Mouse (Mus musculus) ovary, postnatal 14 days (tissue): Measurements from ENCODE around the gene Flvcr2.
"Not testable (repeated sequence)": the region's sequence is repeated elsewhere in the genome, so short reads cannot be mapped to it uniquely, and the experiment has no call there.

Experiments used
- DNase-seq: peaks from one replicate; pipeline ENCODE4 v3.0.0; 2022; ENCODE audit warnings: low spot score

Gene Flvcr2

GRCm38 (mm10) chr12:85745827-85746695, at the start of gene Flvcr2:
Gene Flvcr2 (plus strand): TSS chr12:85746539.
- DNase-seq: peak; percentile 62

DNA sequence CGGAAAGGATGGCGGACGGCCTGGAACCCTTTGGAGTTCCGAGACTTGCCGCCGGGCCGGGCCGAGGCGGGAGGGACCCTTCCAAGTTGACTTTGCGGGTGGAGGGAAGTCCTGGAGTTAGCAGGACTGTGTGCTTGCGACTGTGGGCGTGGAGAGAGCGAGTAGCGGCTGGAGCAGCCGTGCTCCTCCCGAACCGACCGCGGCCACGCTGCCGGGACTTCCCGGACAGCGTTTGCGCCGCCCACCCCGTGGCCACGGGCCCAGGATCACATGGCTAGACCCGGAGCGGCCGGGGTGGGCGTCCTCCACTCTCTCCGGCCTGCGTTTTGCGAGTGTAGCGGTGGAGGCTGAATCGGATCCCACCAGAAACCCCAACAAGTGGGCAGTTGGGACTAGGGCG, 48.2 kb upstream of the Flvcr2 start:
- DNase-seq: not testable (repeated sequence)

GRCm38 (mm10) chr12:85700191-85700841, 46.0 kb upstream of the Flvcr2 start:
- DNase-seq: no peak

- DNase-seq: no peak
Observed at GRCm38 (mm10) chr12:85700842-85701223, 45.5 kb upstream of the Flvcr2 start.

GRCm38 (mm10) chr12:85702166-85703055, 43.9 kb upstream of the Flvcr2 start:
- DNase-seq: no peak

GRCm38 (mm10) chr12:85703507-85703906, 42.8 kb upstream of the Flvcr2 start:
- DNase-seq: no peak

DNA sequence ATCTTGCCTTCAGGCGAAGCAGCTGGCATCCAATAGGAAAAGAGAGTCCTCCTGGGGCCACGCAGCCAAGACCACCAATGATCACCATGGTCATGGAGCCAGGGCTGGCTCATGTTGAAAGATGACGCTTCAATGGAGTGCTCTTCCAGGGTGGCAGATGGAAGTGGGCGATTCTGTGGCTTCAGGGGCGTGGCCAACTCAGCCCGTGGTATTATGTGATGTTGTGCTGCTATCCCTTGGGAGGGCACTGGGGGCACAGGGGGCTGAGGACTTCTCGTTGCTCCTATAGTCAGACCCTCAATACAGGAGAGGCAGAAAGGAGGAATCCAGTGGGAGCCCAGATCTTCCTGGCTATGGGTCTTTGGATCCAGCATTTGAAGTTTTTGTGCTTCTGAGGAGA, 41.8 kb upstream of the Flvcr2 start:
- no peak for DNase-seq

- peak; percentile 73 for DNase-seq
Observed at GRCm38 (mm10) chr12:85705002-85705830, 41.1 kb upstream of the Flvcr2 start.

- no peak for DNase-seq
Observed at GRCm38 (mm10) chr12:85705831-85706530, 40.4 kb upstream of the Flvcr2 start.

GRCm38 (mm10) chr12:85706906-85707305, 39.4 kb upstream of the Flvcr2 start:
- no peak for DNase-seq

GRCm38 (mm10) chr12:85707391-85707790, 38.9 kb upstream of the Flvcr2 start:
- no peak for DNase-seq

- DNase-seq: no peak
Observed at GRCm38 (mm10) chr12:85708556-85708955, 37.8 kb upstream of the Flvcr2 start.

DNA sequence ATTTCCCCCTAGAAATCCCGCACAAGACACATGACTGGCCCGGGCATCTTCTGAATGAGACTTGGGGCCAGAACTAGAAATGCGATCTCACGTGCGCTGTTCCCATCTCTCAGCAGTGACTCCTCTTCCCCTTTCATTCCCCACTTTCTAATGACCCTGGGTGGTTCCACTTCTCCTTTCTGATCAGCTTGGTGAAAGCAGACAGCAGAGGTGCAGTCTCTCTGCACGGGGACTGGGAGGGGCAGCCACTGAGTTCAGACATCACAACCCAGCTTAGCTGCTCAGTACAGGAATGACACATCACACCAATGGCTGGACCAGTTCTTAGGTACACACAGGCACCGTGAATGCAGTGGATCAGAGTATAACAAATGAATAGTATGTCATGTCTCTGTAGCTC, 35.6 kb upstream of the Flvcr2 start:
- no peak for DNase-seq

DNA sequence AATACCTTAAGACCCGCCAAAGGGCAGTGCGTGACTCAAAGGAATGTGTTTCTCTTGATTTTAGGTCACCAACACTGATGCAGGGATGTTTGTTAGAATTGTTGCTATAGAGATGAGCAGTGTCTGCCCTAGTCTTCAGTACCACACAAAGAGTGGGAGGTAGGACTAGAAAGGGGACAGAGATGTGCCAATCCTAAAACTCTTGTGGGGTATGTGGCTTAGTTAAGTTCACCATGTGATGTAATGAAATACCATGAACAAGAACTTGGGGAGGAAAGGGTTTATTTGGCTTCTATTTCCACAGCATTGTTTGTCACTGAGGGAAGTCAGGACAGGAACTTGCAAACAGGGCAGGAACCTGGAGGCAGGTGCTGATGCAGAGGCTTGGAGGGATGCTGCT, 33.8 kb upstream of the Flvcr2 start:
- DNase-seq: no peak

DNA sequence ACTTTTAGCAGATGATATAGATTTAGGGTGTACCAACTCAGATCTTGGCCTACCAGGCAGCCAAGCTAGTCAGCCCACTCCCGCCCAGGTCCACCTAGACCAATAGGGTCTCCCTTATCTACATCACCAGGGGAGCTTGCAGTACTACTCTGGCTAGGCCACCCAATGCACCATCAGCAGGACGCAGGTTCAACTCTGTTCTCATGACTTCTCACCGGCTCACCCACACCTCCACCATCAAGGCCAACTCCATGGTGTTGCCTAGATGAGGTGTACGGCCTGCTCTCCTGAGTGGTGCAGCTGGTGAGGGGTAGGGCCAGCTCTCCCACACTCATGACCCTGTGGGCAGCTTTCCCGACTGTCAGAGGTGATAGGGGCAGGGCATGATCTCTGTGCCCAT, 32.2 kb upstream of the Flvcr2 start:
- DNase-seq: no peak

DNA sequence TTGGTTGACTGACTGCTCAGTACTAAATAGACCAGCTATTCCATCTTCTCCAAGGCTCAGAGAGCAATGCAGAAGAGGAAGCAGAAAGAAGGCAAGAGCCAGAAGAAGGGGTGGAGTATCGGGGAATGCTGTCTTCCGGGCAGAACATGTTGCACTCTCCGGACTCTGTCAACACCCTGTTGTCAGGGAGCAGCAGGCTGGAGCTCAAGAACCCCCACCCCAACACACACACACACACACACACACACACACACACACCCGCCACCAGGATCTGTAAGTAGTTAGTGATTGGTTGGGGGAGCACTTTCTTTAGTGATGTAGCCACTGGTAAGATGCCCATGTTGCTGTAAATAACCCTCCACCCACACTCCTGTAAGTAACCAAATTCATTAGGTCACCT, 21.0 kb upstream of the Flvcr2 start:
- no peak for DNase-seq

GRCm38 (mm10) chr12:85726729-85727397, 19.5 kb upstream of the Flvcr2 start:
- no peak for DNase-seq

DNA sequence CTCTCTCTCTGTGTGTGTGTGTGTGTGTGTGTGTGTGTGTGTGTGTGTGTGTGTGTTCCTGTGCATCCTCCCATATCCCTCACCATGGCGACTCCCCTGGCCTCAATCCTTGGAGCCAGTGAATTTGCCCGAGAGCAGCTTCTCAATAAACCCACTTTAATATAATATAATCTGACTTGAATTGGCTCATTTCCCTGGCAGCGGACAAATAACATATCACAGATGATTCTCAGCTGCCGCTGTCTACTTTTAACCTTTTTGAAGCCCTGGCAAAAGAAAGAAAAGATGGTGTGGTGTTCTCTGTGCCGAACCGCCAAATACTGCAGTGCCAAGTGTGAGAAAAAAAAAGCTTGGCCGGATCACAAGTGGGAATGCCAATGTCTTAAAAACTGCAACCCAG, 18.2 kb upstream of the Flvcr2 start:
- DNase-seq: no peak

DNA sequence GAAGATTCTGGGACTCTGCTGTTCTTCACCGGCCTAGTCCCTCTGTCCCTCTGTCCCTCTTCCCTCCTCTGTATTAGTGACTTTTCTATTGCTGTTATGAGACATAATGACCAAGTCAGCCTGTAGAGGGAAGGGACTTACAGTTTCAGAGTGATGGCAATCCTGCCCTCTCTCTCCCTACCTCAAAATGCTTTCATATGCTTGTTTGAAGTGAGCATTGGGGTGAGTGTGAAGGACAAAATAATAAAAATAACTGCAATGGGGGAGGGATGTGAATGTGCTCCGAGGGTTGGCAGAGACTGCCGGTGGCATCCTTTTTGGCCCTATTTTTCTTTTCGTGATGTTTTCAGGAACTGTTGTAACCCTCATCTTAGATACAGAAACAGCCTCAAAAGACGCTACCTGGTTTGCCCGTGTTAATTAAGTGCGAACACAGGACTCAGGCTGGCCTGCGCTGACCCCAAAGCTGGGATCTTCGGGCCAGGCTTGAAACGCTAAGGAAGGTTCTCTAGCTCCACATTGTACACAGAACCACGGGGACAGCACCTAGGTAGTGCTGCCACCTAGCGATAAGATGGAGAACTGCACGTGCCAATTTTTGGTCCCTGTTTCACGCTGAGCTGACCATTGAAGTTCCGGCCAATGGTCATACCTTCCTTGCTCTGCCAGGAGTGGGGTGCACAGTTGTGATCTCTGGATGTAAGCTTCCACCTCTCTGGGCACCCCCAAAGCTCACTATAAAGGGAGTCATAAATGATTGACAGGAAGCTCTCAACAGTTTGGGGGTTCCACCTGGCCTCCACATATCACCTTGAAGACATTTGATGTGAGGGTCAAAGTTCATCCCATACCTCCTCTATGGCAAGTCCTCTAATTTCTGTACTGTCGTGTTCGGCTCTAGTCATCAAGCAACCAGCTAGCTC, 17.1 kb upstream of the Flvcr2 start:
- peak; percentile 72 for DNase-seq
